Mouse (Mus musculus): ENCODE measurements around the gene Copa.
A peak's percentile ranks its signal among the peaks of the same experiment; 100 is the strongest.

The Copa gene

DNA sequence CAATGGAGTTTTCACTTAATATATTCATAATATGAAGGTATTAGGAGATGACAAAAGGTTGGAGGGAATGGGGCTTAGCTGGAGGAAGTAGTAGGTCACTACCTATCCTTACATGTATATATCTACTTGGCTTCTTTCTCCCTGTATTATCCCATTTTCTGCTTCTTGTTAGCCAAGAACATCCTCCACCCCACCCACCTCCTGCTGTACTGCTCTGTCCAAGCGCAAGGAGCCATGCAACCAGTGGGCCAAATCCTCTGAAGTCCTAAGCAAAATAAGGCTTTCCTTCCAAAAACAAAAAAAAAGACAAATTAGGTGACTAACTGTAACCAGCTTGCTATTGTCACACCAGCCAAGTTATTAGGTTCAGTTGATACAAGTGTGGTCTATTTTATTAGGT lies 58.5 kb downstream of the Copa start:
- no peak for DNase-seq (ENCODE audit: low read depth, low spot score)

DNA sequence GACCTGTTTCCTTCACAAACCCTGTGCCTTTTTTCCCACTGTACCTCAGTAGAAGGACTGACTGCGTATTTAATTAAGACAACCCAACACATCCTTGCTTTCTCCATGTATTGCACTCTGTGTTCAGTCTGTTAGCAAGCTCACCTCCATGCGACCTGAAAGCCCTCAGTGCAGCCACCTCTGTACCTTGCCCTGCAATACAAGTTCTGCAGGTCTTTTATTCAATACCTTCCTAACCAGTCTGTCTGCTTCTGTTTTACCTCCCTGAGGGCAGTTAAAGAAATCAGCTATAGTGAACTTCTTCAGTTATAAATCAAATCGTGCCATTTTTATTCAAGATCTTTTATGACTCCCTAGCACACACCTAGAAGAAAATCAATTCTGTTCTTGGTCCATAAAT lies 59.2 kb downstream of the Copa start:
- DNase-seq (ENCODE audit: low read depth, low spot score), result no peak

DNA sequence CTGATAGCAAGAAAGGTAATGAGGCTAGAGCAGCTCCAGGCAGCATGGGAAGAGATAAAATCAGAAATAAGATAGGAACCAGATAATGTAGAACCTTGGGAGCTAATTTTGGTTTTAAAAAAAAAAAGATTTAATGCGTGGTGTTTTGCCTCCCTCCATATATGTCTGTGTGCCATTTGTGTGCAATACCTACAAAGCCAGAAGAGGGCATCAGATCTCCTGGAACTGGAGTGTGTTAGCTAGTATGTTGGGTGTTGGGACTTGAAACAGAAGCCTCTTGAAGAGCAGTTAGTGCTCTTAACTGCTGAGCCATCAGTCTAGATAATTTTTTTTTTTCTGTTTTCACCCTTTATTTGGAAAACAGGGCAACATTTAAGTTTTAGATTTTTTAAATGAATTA lies 61.2 kb downstream of the Copa start:
- DNase-seq (ENCODE audit: low read depth, low spot score), result no peak

DNA sequence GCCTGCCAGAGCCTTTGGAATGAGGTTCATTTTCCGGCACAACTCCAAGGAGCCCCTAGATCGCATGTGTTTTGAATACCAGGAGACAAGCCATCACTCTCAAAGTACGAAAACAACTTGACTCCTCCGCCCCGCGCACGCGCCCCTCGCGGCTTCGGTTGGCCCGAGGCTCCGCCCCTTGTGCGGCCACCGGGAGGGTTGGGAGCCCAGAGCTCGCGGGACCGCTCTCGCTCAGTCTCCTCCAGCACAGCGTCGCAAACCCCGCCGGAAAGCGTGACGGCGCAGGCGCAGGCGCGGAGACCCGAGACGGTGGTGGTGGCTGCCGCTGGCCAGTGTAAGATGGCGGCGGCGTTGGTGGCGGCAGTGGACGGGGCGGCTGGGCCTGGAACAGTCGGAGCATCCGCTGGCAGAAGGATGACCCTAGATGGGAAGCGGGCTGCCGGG lies 65.5 kb downstream of the Copa start, which contains the start of gene Dcaf8:
TSS of gene Dcaf8 (plus strand) at position 250 of the 444 bp plus-strand sequence.
- DNase-seq (ENCODE audit: low read depth, low spot score), result peak; percentile 85

DNA sequence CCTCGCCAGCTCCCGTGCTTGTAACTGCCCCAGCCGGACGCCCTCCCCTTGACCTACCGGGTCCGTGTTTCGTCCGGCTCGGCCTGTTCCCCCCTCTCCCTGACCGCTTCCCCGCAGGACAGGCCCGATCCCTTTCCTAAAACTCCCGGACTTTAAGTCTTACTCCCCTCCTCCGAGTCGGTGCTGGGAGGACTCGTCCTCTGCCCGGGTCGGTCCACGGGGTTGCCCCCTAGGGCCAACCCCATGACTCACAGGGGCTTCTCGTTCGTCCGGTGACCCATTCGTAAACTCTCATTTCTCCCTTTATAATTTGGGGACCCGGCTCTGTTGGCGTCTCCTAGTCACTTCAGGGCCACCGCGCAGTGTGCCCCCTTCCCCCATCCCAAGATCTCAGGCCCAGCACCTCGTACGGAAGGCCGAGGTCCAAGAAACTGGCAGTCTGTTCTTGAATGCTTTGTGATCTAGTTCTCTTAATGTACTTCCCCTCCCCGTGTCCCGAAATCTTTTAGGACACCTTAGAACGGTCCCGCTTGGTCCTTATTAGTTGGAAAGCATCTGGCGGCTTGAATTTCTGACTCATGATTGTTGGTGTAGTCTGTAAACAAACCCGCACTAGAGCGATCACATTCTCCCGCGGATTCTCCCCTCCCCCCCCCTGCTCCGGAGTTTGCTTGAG lies 66.1 kb downstream of the Copa start:
- DNase-seq (ENCODE audit: low read depth, low spot score), result no peak

DNA sequence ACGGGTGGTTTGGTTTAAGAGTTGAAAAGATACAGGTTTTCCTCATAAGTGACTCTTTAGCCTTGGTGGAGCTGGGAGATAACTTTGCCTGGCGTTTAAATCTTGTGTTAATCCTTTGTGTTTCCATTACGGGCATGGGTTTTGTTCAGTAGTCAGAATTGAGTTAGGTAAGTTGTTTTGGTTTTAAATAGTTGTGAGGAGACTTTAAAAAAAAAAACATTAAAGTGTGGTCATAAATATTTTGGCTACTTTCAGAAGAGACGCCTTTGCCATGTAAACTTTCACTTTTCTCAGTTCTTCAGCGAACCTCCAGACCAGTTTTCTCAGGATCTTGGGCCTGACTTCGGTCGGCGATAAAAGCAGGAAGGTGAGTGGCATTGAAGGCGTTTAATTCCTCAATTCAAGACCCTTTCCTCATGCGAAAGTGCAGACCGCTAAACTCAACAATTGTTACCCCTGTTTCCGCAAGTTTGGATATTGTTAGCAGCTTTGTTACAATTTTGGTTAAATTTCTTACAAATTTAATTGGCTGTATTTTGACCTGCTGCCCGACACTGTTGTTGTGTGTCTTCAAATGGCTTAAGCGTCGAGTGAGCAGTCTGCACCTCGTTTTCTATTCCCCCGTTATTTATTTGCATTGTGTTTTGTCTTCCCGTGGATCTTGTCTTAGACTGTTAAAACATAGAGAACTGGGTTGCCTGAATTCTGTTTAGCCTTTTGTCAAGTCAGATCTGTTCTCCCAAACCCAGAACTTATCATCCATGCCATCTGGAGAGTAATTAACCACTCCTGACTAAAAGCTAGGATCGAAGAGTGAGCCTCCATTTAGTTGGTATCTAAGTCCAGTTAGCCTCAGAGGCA lies 66.9 kb downstream of the Copa start:
- no peak for DNase-seq (ENCODE audit: low read depth, low spot score)

DNA sequence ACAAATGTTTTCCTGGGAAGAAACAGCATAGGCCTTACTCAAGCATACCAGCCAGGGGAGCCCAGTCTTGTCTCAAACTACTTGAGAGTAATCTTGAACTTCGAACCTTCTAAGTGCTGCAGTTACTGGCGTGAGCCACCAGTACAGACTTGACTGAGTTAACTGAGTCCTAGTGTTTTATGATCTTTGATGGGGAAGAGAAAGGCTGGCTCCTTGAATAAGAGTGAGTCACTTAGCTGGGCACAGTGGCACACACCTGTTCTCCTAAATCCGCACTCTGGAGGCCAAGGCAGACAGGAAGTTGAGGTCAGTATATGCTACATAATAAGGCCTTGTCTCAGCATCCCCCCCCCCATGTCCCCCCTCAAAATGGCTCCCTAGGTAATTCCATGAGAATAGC lies 72.2 kb downstream of the Copa start:
- no peak for DNase-seq (ENCODE audit: low read depth, low spot score)

DNA sequence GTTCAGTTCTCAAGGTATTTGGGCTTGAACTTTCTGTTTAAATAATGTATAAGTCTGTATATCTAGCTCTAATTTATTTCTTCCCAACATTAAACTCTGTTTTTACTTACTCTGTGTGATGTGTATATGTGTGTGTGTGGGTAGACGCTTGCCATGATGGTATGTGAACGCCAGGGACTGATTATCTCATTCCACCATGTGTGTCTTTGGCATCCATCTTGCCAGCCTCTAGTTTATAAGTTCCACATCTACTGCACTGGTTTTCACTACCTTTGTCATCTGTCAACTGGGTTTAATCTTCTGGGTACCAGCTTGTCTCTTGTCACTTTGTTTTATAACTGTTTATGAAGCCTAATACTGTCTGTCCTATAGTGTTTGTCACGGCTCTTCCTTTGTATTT lies 73.2 kb downstream of the Copa start:
- DNase-seq (ENCODE audit: low read depth, low spot score), result no peak

DNA sequence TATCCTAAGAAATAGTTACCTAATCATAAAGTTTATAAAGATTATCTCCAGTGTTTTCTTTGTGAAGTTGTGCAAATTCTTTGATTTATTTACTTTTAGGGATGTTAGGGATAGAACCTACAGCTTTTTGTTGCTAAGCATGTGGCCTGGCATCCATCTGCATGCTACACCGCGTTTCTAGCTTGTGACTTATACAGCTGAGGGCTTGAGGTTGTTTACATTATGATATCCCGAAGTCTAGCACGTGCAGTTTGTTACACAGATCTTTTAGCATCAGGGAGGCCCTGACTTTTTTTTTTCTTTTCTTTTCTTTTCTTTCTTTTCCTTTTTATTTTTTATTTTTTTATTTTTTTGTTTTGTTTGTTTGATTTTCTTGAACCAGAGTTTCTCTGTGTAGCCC lies 77.6 kb downstream of the Copa start:
- DNase-seq (ENCODE audit: low read depth, low spot score), result no peak

DNA sequence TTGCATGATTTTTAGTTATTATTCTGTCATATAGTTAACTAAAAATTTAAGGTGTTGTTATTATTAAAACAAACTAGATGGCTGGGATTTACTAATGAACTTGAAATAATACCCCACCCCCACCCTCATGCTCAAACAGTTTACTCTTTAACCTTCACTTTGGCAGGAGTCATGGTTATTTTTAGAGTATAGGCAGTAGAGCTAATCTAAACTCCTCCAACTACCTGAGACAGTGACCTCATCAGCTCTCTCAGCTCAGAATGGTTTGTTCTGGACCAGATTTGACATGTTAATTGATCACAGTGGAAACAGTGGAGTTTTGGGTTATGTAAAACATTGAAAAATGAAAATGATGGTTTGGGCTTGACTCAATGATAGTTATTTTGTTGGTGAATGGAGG lies 78.2 kb downstream of the Copa start:
- no peak for DNase-seq (ENCODE audit: low read depth, low spot score)

DNA sequence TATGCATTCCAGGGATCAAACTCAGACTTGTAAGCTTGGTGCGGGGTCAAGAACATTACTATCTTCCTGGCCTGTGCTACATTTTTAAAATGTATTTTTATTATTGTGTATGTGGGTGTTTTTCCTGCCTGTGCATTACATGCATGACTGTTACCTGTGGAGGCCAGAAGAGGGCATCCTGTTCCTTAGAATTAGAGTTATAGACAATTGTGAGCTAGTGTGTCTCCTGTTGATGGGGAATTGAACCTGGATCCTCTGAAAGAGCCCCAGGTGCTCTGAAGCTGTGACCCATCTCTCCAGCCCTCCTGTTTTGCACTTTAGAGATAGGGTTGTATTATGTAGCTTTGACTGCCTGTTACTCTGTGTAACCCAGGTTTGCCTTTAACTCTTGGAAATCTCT lies 79.7 kb downstream of the Copa start:
- DNase-seq (ENCODE audit: low read depth, low spot score), result no peak

DNA sequence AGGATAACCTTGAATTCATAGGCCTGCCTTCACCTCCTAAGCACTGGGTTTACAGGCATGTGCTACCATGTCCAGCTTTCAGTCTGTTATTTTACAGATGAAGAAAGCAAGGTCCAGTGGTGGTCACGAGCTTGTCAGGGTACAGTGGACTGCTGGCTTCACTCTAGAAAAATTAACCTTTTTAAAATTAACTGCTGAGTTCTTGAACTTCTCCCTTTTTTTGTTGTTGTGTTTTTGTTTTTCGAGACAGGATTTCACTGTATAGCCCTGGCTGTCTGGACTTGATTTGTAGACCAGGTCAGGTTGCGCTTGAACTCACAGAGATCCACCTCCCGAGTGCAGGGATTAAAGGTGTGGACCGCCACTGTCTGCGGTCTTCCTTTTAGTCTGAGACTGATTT lies 80.6 kb downstream of the Copa start:
- DNase-seq (ENCODE audit: low read depth, low spot score), result no peak

DNA sequence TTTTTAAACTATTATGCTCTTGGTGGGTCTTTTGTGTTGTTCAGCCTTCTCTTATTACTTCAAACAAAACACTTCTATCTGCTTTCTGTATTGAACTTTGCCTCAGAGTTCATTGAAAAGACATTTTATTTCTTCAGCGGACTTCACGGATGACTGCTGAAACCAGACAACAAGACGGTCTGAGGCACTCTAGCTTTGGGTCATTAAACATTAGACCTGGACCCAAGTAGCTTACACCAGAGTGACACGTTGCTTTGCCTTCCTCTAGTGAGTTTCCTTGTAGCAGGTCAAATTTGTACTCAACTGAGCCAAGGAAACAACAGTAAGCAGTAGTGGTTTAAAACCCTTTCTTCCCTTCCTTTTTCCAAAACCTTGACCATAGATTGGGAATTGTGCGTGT lies 85.6 kb downstream of the Copa start:
- no peak for DNase-seq (ENCODE audit: low read depth, low spot score)

DNA sequence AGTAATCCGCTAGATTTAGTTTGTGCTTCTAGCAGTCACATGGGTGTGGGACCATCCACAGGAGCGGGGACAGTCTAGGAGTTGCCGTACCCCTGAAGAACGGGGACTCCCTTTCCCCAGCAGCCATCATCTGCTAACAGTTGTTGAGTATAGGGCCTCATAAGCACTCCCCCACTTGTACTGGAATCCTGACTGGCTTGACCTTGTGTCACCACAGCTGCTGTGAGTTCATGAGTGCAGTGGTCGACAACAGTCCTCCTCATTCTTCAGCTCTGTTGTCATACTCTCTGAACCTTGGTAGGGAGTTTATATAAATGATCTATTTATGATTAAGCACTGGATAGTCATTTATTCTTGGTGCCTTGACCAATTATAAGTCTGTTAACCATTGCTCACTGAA lies 87.5 kb downstream of the Copa start:
- no peak for DNase-seq (ENCODE audit: low read depth, low spot score)
